9 mouse cellular contexts compared by ENCODE assay signal in genomic region chr13:52828946-52829523, GRCm38 (mm10).
A peak's percentile ranks its signal among the peaks of the same experiment; 100 is the strongest.
DNase-seq lines count a peak whose midpoint lies in the region; ATAC-seq and TF ChIP-seq lines count a peak whose summit lies in the region.
"Had no signal": no experiment of that assay in that cellular context is flagged by ENCODE, and none has a peak within 500 bp of the region (broad histone marks: within the 10 kb centered on the region; RNA-seq: fewer than 3 reads in every experiment).

No protein-coding gene starts in this region.

- peak overlapping the region; percentile 51 for H3K4me2 ChIP-seq in myocyte (ENCODE audit: low read depth)
- H3K4me2 ChIP-seq: limb, embryonic 13.5 days had no signal

- TF ChIP-seq RAD21 in MEL (IDR thresholded peaks at IDR 0.05; ENCODE audit: low read depth, low read length) = no peak

- DNase-seq in MEL (ENCODE audit: low read depth, low spot score) = peak; percentile 21
- DNase-seq in adrenal gland, postnatal 10 days = peak; percentile 76
- DNase-seq in forebrain, embryonic 10.5 days (ENCODE audit: extremely low spot score, low spot score) = no peak
- DNase-seq in cerebellum, adult 11 months = no peak
- DNase-seq in ovary, postnatal 14 days (ENCODE audit: low spot score) = no peak
- no peak for DNase-seq in left cerebral cortex, postnatal 25 days (ENCODE audit: low spot score in 2 of 2)

- TF ChIP-seq EP300 in MEL (IDR thresholded peaks at IDR 0.05; ENCODE audit: low read depth in 1 of 2, low read length in 2 of 2) = no peak

- no peaks in the 10 kb centered on the region for H3K9me3 ChIP-seq in MEL (replicated peaks; ENCODE audit: insufficient read depth, low read length)
- no peaks in the 10 kb centered on the region for H3K9me3 ChIP-seq in forebrain, embryonic 10.5 days
- H3K9me3 ChIP-seq: limb, embryonic 13.5 days had no signal

- no peaks in the 10 kb centered on the region for H3K27me3 ChIP-seq in MEL (ENCODE audit: control insufficient read depth in 1 of 2, insufficient read depth in 2 of 2, low read length in 2 of 2)
- no peaks in the 10 kb centered on the region for H3K27me3 ChIP-seq in myocyte (ENCODE audit: control insufficient read depth, insufficient read depth, insufficient read length)
- H3K27me3 ChIP-seq in forebrain, embryonic 10.5 days (ENCODE audit: poor library complexity, severe bottlenecking) = peaks cover 4% of the 10 kb centered on the region
- H3K27me3 ChIP-seq: limb, embryonic 13.5 days had no signal

- H3K36me3 ChIP-seq in MEL (ENCODE audit: control insufficient read depth in 1 of 2, insufficient read depth in 2 of 2, low read length in 2 of 2) (peaks cover 0 to 11% of the 10 kb centered on the region in 2 experiments; a peak in 1 of 4 replicates), myocyte (ENCODE audit: control insufficient read depth, insufficient read depth) (no peaks in the 10 kb centered on the region)
- H3K36me3 ChIP-seq in forebrain, embryonic 10.5 days (replicated peaks) = no peaks in the 10 kb centered on the region

- intact Hi-C loops in left cerebral cortex, postnatal 25 days (cut with DNase I) = no loop called here

- WGBS in forebrain, embryonic 10.5 days = 85% methylated on average over 12 of the region's 12 CpGs

- TF ChIP-seq CTCF in MEL (IDR thresholded peaks at IDR 0.05 in 2 of 3, conservative IDR thresholded peaks at IDR 0.05 in 1 of 3; ENCODE audit: control insufficient read depth in 1 of 3, insufficient read depth in 1 of 3, low read depth in 2 of 3, low read length in 3 of 3, poor library complexity in 1 of 3, severe bottlenecking in 1 of 3) = no peak

- H3K27ac ChIP-seq in MEL (ENCODE audit: control insufficient read depth, low read depth, low read length) = no peak overlapping the region
- no peak overlapping the region for H3K27ac ChIP-seq in forebrain, embryonic 10.5 days
- H3K27ac ChIP-seq: limb, embryonic 13.5 days had no signal

- TF ChIP-seq POLR2A in MEL (IDR thresholded peaks at IDR 0.05; ENCODE audit: control insufficient read depth in 1 of 2, insufficient read depth in 1 of 2, low read depth in 1 of 2, low read length in 2 of 2, poor library complexity in 1 of 2) = no peak
- TF ChIP-seq POLR2A in myocyte (IDR thresholded peaks at IDR 0.05; ENCODE audit: insufficient read length, low read depth) = no peak

- no peak overlapping the region for H3K9ac ChIP-seq in MEL (ENCODE audit: control insufficient read depth, low read depth, low read length, poor library complexity, severe bottlenecking)
- H3K9ac ChIP-seq: limb, embryonic 13.5 days had no signal

- H3K4me1 ChIP-seq in MEL (ENCODE audit: control insufficient read depth in 1 of 2, insufficient read depth in 2 of 2, low read length in 2 of 2) = peaks cover 0 to 12% of the 10 kb centered on the region in 2 experiments; a peak in 2 of 4 replicates
- H3K4me1 ChIP-seq in forebrain, embryonic 10.5 days = peaks cover 11% of the 10 kb centered on the region
- H3K4me1 ChIP-seq: limb, embryonic 13.5 days had no signal

- H3K79me2 ChIP-seq in MEL (ENCODE audit: control insufficient read depth, insufficient read depth, low read length, poor library complexity) = no peaks in the 10 kb centered on the region
- H3K79me2 ChIP-seq in myocyte (ENCODE audit: control insufficient read depth, insufficient read depth) = no peaks in the 10 kb centered on the region

- H3ac ChIP-seq in myocyte (ENCODE audit: control insufficient read depth, insufficient read length) = no peak overlapping the region

- ATAC-seq in hematopoietic stem cell, adult 5-6 weeks (replicated peaks in 1 of 2; ENCODE audit: insufficient read depth in 1 of 2, low FRiP score in 2 of 2, low TSS enrichment in 1 of 2, low read depth in 1 of 2, poor library complexity in 2 of 2, severe bottlenecking in 2 of 2) = peak; percentile 25 to 27; a peak in 2 of 4 replicates

- H3K4me3 ChIP-seq in MEL (ENCODE audit: control insufficient read depth in 1 of 2, insufficient read depth in 1 of 2, low read depth in 2 of 2, low read length in 2 of 2) (no peak overlapping the region), myocyte (no peak overlapping the region)
- no peak overlapping the region for H3K4me3 ChIP-seq in forebrain, embryonic 10.5 days
- H3K4me3 ChIP-seq: limb, embryonic 13.5 days had no signal

TF ChIP-seq in MEL, 35 proteins besides CTCF, POLR2A, EP300 and RAD21:
- TF ChIP-seq ZNF384 (IDR thresholded peaks at IDR 0.05; ENCODE audit: low read depth, low read length) = no peak
- TF ChIP-seq ELF1 (IDR thresholded peaks at IDR 0.05; ENCODE audit: low read depth, low read length) = no peak
- no peak for TF ChIP-seq POLR2AphosphoS2 (IDR thresholded peaks at IDR 0.05; ENCODE audit: low read length)
- TF ChIP-seq MAFK (IDR thresholded peaks at IDR 0.05; ENCODE audit: borderline replicate concordance, low read depth, low read length) = no peak
- TF ChIP-seq CHD1 (IDR thresholded peaks at IDR 0.05; ENCODE audit: low read depth, low read length) = no peak
- TF ChIP-seq MXI1 (IDR thresholded peaks at IDR 0.05; ENCODE audit: low read depth, low read length) = no peak
- TF ChIP-seq GATA1 (IDR thresholded peaks at IDR 0.05; ENCODE audit: low read depth, low read length) = no peak

TF ChIP-seq in myocyte, 11 proteins besides CTCF, POLR2A, EP300 and RAD21:
- peak in 2 of 3 experiments; percentile 28 to 39 for TF ChIP-seq MYOD1 (IDR thresholded peaks at IDR 0.05; ENCODE audit: control insufficient read depth in 1 of 3, insufficient read length in 2 of 3, low read depth in 2 of 3)
- peak in 2 of 3 experiments; percentile 19 to 20 for TF ChIP-seq MYOG (IDR thresholded peaks at IDR 0.05; ENCODE audit: control insufficient read depth in 1 of 3, insufficient read depth in 1 of 3, insufficient read length in 2 of 3, low read depth in 2 of 3)
- TF ChIP-seq CEBPB (IDR thresholded peaks at IDR 0.05; ENCODE audit: insufficient read depth, poor library complexity, severe bottlenecking) = 0 out of 2 replicates have a peak, but pooled peaks have one; percentile 15
- TF ChIP-seq TCF12 (IDR thresholded peaks at IDR 0.05; ENCODE audit: insufficient read depth, poor library complexity, severe bottlenecking) = no peak
- no peak for TF ChIP-seq TCF3 (IDR thresholded peaks at IDR 0.05; ENCODE audit: insufficient read length, low read depth)
TF ChIP-seq in myocyte: peak in this region for 3.

Comparison
In these comparisons a context has a peak if more than half of its experiments do, and no peak if none do; other contexts are left out.
1. DNase-seq: peak in MEL (single experiment) and adrenal gland, postnatal 10 days (single experiment); none in forebrain, embryonic 10.5 days (single experiment), cerebellum, adult 11 months (single experiment), ovary, postnatal 14 days (single experiment) and left cerebral cortex, postnatal 25 days (0 of 2).